Mouse (Mus musculus): Measurements from ENCODE around the gene Dip2c.

DNA sequence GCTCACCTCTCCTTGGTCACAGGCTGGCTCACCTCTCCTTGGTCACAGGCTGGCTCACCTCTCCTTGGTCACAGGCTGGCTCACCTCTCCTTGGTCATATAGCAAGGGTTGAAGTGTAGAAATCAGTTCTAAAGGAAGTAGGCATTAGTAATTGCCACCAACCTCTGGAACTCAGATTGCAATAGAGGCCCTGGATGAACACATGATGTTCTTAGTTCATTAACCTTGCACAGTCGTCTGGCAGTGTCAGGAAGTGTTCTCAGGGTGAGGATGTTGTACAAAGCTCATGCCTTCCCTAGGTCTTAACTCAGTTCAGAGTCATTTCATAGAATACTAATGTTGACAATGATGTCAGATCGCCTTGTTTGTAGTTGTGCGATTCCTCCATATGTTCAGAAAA lies 376.7 kb downstream of the Dip2c start:
- no peak for TF ChIP-seq FLI1 (IDR thresholded peaks at IDR 0.05; ENCODE audit: low read length)
- no peak for TF ChIP-seq GATA1 (IDR thresholded peaks at IDR 0.05; ENCODE audit: borderline replicate concordance, low read length)

All from megakaryocyte, embryonic 14.5 days (primary cell).